Mouse (Mus musculus) heart, embryonic 13.5 days (tissue): ENCODE results near the gene Gm20219. TPM values are rescaled to one million over a fixed set of nuclear protein-coding genes. Genes with fewer than 3 reads are reported as not detected.

Source experiments
- ATAC-seq: fragments of 200-750 bp; cut with Nextera tagmentation; 2 replicates; pipeline ENCODE4 v1.8.0; 2017; ENCODE audit warnings: moderate TSS enrichment; ENCODE audit not compliant: insufficient number of reproducible peaks, low FRiP score, low TSS enrichment; ENCODE audit errors: extremely low read depth
- H3K27ac ChIP-seq: fragments of 300-500 bp; sonication (generic); replicated peaks from 2 replicates; pipeline ENCODE4 v1.5.1; 2015; ENCODE audit warnings: moderate library complexity, mild to moderate bottlenecking, inconsistent platforms
- H3K27me3 ChIP-seq: fragments of 300-500 bp; sonication (generic); replicated peaks from 2 replicates; pipeline ENCODE4 v1.6.1; 2015; ENCODE audit warnings: mild to moderate bottlenecking, inconsistent platforms
- H3K36me3 ChIP-seq: fragments of 300-500 bp; sonication (generic); 2 replicates; pipeline ENCODE4 v1.6.1; 2015; ENCODE audit warnings: mild to moderate bottlenecking, inconsistent platforms
- H3K4me1 ChIP-seq: fragments of 300-500 bp; sonication (generic); 2 replicates; pipeline ENCODE4 v1.6.1; 2015; ENCODE audit warnings: inconsistent platforms
- H3K4me2 ChIP-seq: fragments of 300-500 bp; sonication (generic); 2 replicates; pipeline ENCODE4 v1.6.1; 2015; ENCODE audit warnings: inconsistent platforms, mild to moderate bottlenecking, moderate library complexity
- H3K4me3 ChIP-seq: fragments of 300-500 bp; sonication (generic); 2 replicates; pipeline ENCODE4 v1.5.1; 2015; ENCODE audit warnings: moderate library complexity, mild to moderate bottlenecking, inconsistent platforms
- H3K9ac ChIP-seq: fragments of 300-500 bp; sonication (generic); 2 replicates; pipeline ENCODE4 v1.6.1; 2015; ENCODE audit warnings: inconsistent platforms, mild to moderate bottlenecking, moderate library complexity
- H3K9me3 ChIP-seq: fragments of 300-500 bp; sonication (generic); 2 replicates; pipeline ENCODE4 v1.6.1; 2016; ENCODE audit warnings: inconsistent platforms
- WGBS: fragments of 180-500 bp; shearing (Covaris S2); methylation state at CpG from one replicate; pipeline ENCODE4 v1.1.7; 2015; ENCODE audit warnings: mixed read lengths; 5-methylcytosine and 5-hydroxymethylcytosine counted together
- polyA plus RNA-seq: library from polyadenylated mRNA; unstranded; fragments of >200 nt; fragmentation: Nextera tagmentation; extraction: Ambion mirVana; gene quantifications from 2 replicates; pipeline ENCODE4 v1.2.1, GENCODE M21; 2015

The Gm20219 gene
- polyA plus RNA-seq, 1 experiment from 2014 or later: 0.37 TPM

DNA sequence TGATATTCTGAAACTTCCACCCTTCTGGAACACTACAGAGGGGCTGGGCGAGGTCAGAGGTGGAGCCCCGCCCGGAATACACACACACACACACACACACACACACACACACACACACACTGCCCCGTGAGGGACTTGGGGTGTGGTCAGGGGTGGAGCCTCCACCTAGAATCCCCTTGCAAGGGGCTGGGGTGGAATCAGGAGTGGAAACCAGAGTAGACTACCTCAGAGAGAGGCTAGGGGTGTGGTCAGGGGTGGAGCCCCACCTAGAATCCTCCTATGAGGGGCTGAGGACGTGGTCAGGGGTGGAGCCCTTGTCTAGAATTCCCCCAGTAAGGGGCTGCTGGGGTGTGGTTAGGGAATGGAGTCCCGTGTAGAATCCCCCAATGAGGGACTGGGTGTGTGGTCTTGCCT is 13.6 kb downstream of the Gm20219 start:
- no peak for ATAC-seq
- Histone ChIP-seq H3K9me3 (no peaks in the 10 kb centered on the region), H3K4me2 (no peak overlapping the region), H3K27me3 (no peaks in the 10 kb centered on the region), H3K9ac (no peak overlapping the region), H3K4me1 (peaks cover 6% of the 10 kb centered on the region; the same call in 1 of the 2 replicates), H3K36me3 (no peaks in the 10 kb centered on the region), H3K4me3 (no peak overlapping the region), H3K27ac (no peak overlapping the region)
- WGBS: 34% methylated on average over 6 of the region's 6 CpGs

DNA sequence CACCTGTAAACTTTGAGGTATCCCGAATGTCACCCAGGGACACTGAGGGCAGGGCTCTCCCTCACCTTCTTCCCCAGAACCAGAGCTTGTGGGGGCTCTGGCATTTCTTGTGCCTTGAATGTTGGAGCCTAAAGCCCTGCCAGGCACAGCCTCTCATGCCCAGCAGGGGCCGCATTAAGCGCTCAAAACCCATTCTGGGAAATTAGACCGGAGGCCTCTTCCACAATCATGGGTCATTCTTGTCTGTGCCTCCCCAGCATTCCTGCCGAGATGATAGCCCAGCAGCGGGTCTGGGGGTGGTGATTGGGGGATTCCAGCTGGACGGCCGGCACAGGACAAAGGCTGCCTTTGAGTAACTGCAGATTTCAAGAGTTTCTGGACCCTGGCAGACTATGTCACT is 16.3 kb downstream of the Gm20219 start:
- Histone ChIP-seq H3K27me3 (no peaks in the 10 kb centered on the region), H3K9ac (no peak overlapping the region), H3K27ac (no peak overlapping the region), H3K9me3 (no peaks in the 10 kb centered on the region), H3K4me3 (no peak overlapping the region), H3K4me2 (no peak overlapping the region), H3K36me3 (no peaks in the 10 kb centered on the region), H3K4me1 (peaks cover 6% of the 10 kb centered on the region; the same call in 1 of the 2 replicates)
- 29% methylated on average over 8 of the region's 8 CpGs for WGBS
- ATAC-seq: no peak

- Histone ChIP-seq H3K9me3 (no peaks in the 10 kb centered on the region), H3K4me1 (peaks cover 6% of the 10 kb centered on the region; the same call in 1 of the 2 replicates), H3K9ac (no peak overlapping the region), H3K27ac (no peak overlapping the region), H3K27me3 (no peaks in the 10 kb centered on the region), H3K4me2 (no peak overlapping the region), H3K36me3 (no peaks in the 10 kb centered on the region), H3K4me3 (no peak overlapping the region)
- 68% methylated on average over 3 of the region's 3 CpGs for WGBS
- ATAC-seq: no peak
These were observed 17.3 kb downstream of the Gm20219 start for GRCm38 (mm10) chr17:56536874-56537273.

DNA sequence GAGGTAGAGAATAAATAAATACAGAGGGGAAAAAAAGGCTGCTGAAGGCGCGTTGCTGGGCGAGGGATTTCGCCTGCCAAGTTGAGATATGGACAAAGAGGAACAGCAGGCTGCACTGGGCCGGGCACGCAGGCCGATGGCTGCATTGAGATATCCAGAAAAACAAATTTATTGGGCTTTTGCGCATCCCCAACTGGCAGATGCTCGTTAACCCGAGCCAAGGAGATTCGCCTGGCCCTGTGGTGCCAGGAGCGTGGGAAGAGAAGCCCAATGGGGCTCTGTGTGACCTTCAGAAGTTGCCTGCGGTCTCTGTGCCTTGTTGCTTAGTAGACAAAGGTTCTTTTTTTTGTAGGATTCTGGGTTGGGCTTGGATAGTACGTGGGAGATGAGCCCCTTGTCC is 18.0 kb downstream of the Gm20219 start:
- ATAC-seq: no peak
- Histone ChIP-seq H3K36me3 (no peaks in the 10 kb centered on the region), H3K9ac (0 out of 2 replicates have a peak overlapping the region, but pooled peaks have one; percentile 8), H3K4me3 (no peak overlapping the region), H3K9me3 (no peaks in the 10 kb centered on the region), H3K27me3 (no peaks in the 10 kb centered on the region), H3K4me1 (peaks cover 6% of the 10 kb centered on the region; the same call in 1 of the 2 replicates), H3K4me2 (no peak overlapping the region), H3K27ac (no peak overlapping the region)
- 66% methylated on average over 14 of the region's 14 CpGs for WGBS

- no peaks in the 10 kb centered on the region for H3K36me3 ChIP-seq
- H3K9ac ChIP-seq: no peak overlapping the region
- H3K4me3 ChIP-seq: no peak overlapping the region
- H3K27me3 ChIP-seq: peaks cover 10% of the 10 kb centered on the region; the same call in 1 of the 2 replicates
- 62% methylated on average over 4 of the region's 4 CpGs for WGBS
- no peak for ATAC-seq
- H3K27ac ChIP-seq: no peak overlapping the region
- H3K4me2 ChIP-seq: no peak overlapping the region
- no peaks in the 10 kb centered on the region for H3K9me3 ChIP-seq
- no peaks in the 10 kb centered on the region for H3K4me1 ChIP-seq
These were observed 29.2 kb downstream of the Gm20219 start for GRCm38 (mm10) chr17:56524943-56525342.

DNA sequence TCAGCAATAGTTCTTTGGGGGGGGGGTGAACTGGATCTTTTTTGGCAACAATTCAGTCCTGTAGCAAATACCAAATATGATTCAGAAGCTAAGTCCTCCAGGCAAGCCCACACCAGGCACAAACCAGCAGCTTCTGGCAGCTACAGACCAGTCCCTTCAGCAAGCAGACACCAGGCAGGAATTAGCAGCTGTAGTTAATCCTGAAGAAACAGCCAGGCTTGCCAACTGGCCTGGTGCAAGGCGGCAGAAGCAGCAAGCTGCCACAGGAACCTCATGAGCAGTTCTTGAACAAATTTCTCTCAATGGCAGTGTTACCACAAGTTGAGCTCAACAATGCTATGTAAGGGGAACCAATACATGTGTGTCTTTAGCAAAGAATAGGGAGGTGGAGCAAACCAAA is 31.4 kb downstream of the Gm20219 start:
- Histone ChIP-seq H3K27ac (no peak overlapping the region), H3K4me1 (no peaks in the 10 kb centered on the region), H3K4me2 (no peak overlapping the region), H3K9ac (no peak overlapping the region), H3K27me3 (peaks cover 10% of the 10 kb centered on the region; the same call in 1 of the 2 replicates), H3K9me3 (no peaks in the 10 kb centered on the region), H3K36me3 (no peaks in the 10 kb centered on the region), H3K4me3 (no peak overlapping the region)
- no peak for ATAC-seq
- 40% methylated on average over 1 of the region's 1 CpGs for WGBS

- H3K4me3 ChIP-seq: no peak overlapping the region
- H3K27ac ChIP-seq: no peak overlapping the region
These were observed 38.3 kb downstream of the Gm20219 start for GRCm38 (mm10) chr17:56515690-56516410.

GRCm38 (mm10) chr17:56514916-56515315 is 39.3 kb downstream of the Gm20219 start:
- H3K9ac ChIP-seq: no peak overlapping the region
- ATAC-seq: no peak
- H3K4me1 ChIP-seq: peaks cover 20% of the 10 kb centered on the region
- no peak overlapping the region for H3K27ac ChIP-seq
- H3K27me3 ChIP-seq: peaks cover 74% of the 10 kb centered on the region
- peaks cover 3% of the 10 kb centered on the region; the same call in 1 of the 2 replicates for H3K9me3 ChIP-seq
- H3K4me2 ChIP-seq: no peak overlapping the region
- WGBS: 54% methylated on average over 12 of the region's 12 CpGs
- H3K36me3 ChIP-seq: no peaks in the 10 kb centered on the region
- H3K4me3 ChIP-seq: no peak overlapping the region

More at GRCm38 (mm10) chr17:56515690-56516410, 38.3 kb downstream of the Gm20219 start:
- Histone ChIP-seq H3K36me3 (no peaks in the 10 kb centered on the region), H3K4me1 (peaks cover 19% of the 10 kb centered on the region), H3K9me3 (peaks cover 3% of the 10 kb centered on the region; the same call in 1 of the 2 replicates), H3K4me2 (no peak overlapping the region), H3K27me3 (peaks cover 65% of the 10 kb centered on the region), H3K9ac (peak overlapping the region; percentile 16; the same call in 1 of the 2 replicates)
- no peak; the same call in 1 of the 2 replicates for ATAC-seq
- WGBS: 15% methylated on average over 13 of the region's 13 CpGs

GRCm38 (mm10) chr17:56514330-56514729 is 39.9 kb downstream of the Gm20219 start:
- Histone ChIP-seq H3K4me2 (no peak overlapping the region), H3K9me3 (peaks cover 3% of the 10 kb centered on the region; the same call in 1 of the 2 replicates), H3K4me3 (no peak overlapping the region), H3K4me1 (peaks cover 20% of the 10 kb centered on the region), H3K36me3 (no peaks in the 10 kb centered on the region), H3K27me3 (peaks cover 80% of the 10 kb centered on the region), H3K9ac (no peak overlapping the region), H3K27ac (no peak overlapping the region)
- ATAC-seq: no peak

GRCm38 (mm10) chr17:56512310-56512709 is 41.9 kb downstream of the Gm20219 start, which contains the start of gene Znrf4:
Znrf4 (minus strand) TSS chr17:56512431.
- 53% methylated on average over 22 of the region's 22 CpGs for WGBS
- no peak for ATAC-seq
- peak within 1 kb of the TSS; percentile 56 for H3K9ac ChIP-seq

DNA sequence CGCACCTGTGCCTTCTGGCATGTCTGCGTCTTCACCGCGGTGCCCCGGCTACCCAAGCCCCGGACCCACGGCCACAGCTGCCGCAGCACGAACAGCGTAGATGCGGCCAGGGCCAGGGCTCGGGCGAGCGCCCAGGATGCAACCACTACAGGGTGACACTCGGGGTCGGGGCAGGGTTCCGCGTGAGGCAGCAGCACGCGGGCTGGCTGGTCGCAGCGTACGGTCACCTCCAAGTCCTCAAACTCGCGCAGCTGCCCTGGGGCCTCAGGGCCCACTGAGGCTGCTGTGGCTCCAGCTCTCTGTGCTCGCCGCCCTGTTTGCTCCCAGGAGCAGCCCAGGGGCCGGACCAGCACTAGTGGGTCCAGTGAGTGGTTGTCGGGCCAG is 42.5 kb downstream of the Gm20219 start:
- H3K9me3 ChIP-seq: peaks cover 3% of the 10 kb centered on the region; the same call in 1 of the 2 replicates
- WGBS: 19% methylated on average over 29 of the region's 29 CpGs
- H3K27me3 ChIP-seq: peaks cover 85% of the 10 kb centered on the region
- no peak overlapping the region for H3K27ac ChIP-seq
- no peaks in the 10 kb centered on the region for H3K36me3 ChIP-seq
- H3K9ac ChIP-seq: no peak overlapping the region
- peak overlapping the region; percentile 60 for H3K4me2 ChIP-seq
- ATAC-seq: no peak
- peak overlapping the region; percentile 37 for H3K4me3 ChIP-seq
- peaks cover 29% of the 10 kb centered on the region for H3K4me1 ChIP-seq

More at GRCm38 (mm10) chr17:56512310-56512709, 41.9 kb downstream of the Gm20219 start, which contains the start of gene Znrf4:
- Histone ChIP-seq H3K36me3 (no peaks in the 10 kb centered on the region), H3K9me3 (peaks cover 3% of the 10 kb centered on the region; the same call in 1 of the 2 replicates), H3K27me3 (peaks cover 89% of the 10 kb centered on the region), H3K4me2 (peak within 1 kb of the TSS; percentile 60), H3K4me1 (peaks cover 25% of the 10 kb centered on the region), H3K4me3 (peak within 1 kb of the TSS; percentile 37), H3K27ac (no peak within 1 kb of the TSS)
